Mouse (Mus musculus) bone marrow macrophage, adult 2 months (primary cell): Measurements from ENCODE around the gene Kdm5c.

Experiments
- CTCF ChIP-seq: IDR thresholded peaks from 2 replicates; pipeline ENCODE4 v1.5.1; 2012; ENCODE audit warnings: low read depth, mild to moderate bottlenecking, low read length, moderate library complexity
- POLR2A ChIP-seq: IDR thresholded peaks from 2 replicates; pipeline ENCODE4 v1.6.1; 2012; ENCODE audit warnings: mild to moderate bottlenecking, low read depth, low read length, borderline replicate concordance

- TF ChIP-seq CTCF (no peak), POLR2A (no peak)
Measured at GRCm38 (mm10) chrX:152221721-152222120, 11.1 kb upstream of the Kdm5c start.
